Mouse (Mus musculus): ENCODE measurements at regions not wholly inside any gene's neighbourhood (a gene's known extent, or its start where the extent isn't known, plus 50 kb on each side); places are given as distances from the start of the nearest gene placed in this dataset.

DNA sequence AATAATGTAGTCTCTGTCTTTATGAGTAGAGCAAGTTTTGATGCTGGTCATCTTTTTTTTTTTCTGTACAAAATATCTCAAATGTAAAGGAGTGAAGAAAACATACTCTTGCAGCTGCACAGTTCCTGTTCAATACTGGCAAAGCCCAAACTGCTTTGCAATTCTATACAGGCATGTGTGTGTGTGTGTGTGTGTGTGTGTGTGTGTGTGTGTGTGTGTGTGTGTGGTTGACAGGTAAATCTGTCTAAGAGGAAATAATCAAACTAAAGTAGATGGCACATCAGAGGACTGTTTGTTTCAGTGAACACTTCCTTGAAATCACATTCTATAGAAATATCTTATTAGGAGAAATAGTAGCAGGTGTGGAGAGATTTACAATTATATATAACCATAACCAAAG lies 747.8 kb upstream of the Lrrc6 start:
- Histone ChIP-seq H3K4me1 (no peaks in the 10 kb centered on the region), H3K4me2 (no peak overlapping the region), H3K27me3 (replicated peaks) (no peaks in the 10 kb centered on the region), H3K9ac (no peak overlapping the region), H3K36me3 (no peaks in the 10 kb centered on the region), H3K27ac (no peak overlapping the region), H3K4me3 (no peak overlapping the region), H3K9me3 (replicated peaks) (no peaks in the 10 kb centered on the region)
- no peak for ATAC-seq

DNA sequence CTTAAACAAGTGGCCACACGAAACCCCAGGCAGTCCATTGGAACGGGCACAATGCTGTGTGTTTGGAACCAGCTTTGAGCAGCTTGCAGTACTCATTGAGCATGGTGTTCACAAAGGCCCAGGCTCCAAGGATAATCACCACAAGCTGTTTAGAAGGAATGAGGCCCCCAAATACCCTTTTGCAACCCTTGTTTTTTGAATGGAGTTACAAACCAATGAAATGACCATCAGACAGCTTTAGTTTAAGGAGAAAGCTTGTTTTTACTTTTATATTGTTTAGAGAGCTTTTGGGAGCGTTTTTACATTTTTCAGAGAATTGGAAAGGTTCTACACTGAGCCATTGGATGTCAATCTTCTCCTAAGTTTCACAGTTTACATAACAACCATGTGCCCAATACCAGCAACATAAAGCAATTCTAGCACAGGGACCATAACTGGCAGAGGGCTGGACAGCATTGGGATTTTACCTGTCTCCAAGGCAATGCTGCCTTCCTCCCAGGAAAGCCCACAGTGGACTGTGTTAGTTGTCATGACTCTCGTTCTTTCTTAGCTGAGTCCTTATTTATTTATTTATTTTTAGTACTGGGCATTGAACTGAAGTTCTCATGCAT lies 745.1 kb upstream of the Lrrc6 start:
- H3K9me3 ChIP-seq (replicated peaks) = no peaks in the 10 kb centered on the region
- no peaks in the 10 kb centered on the region for H3K36me3 ChIP-seq
- H3K27ac ChIP-seq = no peak overlapping the region
- H3K4me2 ChIP-seq = no peak overlapping the region
- no peak overlapping the region for H3K9ac ChIP-seq
- 55% methylated on average over 4 of the region's 4 CpGs for WGBS (ENCODE audit: insufficient replicate concordance)
- H3K27me3 ChIP-seq (replicated peaks) = no peaks in the 10 kb centered on the region
- no peak overlapping the region for H3K4me3 ChIP-seq
- no peaks in the 10 kb centered on the region for H3K4me1 ChIP-seq
- no peak for ATAC-seq

DNA sequence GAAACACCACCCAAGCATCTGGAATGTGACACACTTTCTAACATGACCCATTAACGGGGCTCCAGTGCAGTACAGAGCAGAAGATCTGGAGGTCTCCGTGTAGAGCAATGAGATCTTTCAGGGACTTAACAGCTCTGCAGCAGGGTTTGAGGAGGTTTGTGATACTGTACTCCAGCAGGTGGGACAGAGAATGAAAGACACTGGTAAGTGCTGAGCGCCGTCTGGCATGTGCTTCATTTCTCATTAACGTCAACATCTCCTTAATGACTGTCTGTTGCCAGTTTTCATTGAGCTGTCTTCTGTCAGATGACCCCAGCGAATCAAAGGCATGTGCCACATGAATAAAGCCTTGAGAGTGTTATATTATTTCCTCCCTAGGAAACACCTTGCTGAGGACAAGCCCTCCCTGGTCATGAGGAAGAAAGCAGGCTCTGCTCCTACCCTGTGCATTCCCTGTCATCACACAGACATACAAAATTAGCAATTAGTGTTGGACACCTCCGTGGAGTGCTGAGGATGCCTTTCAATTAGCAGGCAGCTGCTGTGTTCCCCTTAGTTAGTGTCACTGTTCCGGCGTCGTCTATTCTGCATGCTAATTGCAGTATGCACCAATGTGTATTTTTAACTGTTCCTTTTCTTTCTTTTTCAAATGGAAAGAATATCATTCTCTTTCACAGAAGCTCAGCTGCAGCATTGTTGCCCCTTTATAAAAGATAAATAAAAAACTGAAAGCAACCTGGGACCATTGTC lies 744.4 kb upstream of the Lrrc6 start:
- Histone ChIP-seq H3K9ac (no peak overlapping the region), H3K27me3 (replicated peaks) (no peaks in the 10 kb centered on the region), H3K4me1 (no peaks in the 10 kb centered on the region), H3K4me2 (no peak overlapping the region), H3K4me3 (no peak overlapping the region), H3K9me3 (replicated peaks) (no peaks in the 10 kb centered on the region), H3K27ac (no peak overlapping the region), H3K36me3 (no peaks in the 10 kb centered on the region)
- 63% methylated on average over 10 of the region's 10 CpGs for WGBS (ENCODE audit: insufficient replicate concordance)
- no peak for ATAC-seq

DNA sequence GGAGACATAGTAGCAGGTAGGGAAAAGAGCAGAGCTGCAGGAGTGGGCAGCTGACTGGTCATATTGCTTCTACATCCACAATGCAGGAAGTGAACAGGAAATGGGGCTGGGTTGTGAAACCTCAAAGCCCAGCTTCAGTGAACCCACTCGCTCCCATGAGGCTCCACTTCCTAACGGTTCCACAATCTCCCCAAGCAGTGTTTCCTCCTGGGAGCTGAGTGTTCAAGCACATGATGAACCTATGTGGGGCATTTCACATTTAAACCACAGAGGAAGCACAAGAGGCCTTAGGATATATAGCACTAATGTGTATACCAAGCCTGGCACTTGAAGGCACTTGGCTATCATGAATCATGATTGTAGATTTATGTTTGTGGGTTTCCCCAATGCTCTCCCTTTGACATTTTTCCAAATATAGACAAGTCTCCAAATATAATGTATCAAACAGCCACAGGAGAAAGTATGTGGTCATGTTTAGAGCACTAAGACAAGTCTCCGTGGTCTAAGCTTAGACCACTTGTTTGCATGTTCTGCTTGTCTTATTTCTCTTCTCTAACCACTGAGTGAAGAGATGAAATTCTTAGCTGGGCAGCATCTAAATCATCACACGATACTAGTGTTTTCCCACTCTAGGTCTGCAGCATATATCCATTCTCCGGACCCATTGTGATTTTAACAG lies 734.5 kb upstream of the Lrrc6 start:
- Histone ChIP-seq H3K9me3 (replicated peaks) (no peaks in the 10 kb centered on the region), H3K27ac (no peak overlapping the region), H3K4me3 (no peak overlapping the region), H3K4me2 (no peak overlapping the region), H3K9ac (no peak overlapping the region), H3K27me3 (replicated peaks) (no peaks in the 10 kb centered on the region), H3K4me1 (0 out of 2 replicates have a peak, but pooled peaks cover 8% of the 10 kb centered on the region), H3K36me3 (no peaks in the 10 kb centered on the region)
- WGBS (ENCODE audit: insufficient replicate concordance) = 29% methylated on average over 5 of the region's 5 CpGs
- peak; percentile 47; the same call in 1 of the 2 replicates for ATAC-seq

DNA sequence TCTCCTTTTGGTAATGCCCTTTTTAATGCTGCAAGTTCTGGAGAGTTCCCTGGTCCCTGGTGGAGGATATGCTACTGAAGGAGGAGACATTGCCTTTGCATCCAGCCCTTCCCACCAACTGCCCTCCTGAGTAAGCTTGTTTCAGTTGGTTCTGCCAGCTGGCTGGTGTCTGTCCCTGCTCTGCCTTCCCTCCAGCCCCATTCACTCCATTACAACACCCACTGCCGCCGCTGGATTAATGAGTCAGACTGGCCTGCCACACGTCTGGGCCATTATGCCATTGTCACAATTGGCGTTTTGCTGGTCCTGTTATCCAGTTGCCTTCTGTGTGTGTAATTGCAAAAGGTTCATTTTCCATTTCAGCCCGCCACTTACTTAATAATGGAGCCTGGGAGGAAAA lies 728.6 kb upstream of the Lrrc6 start:
- Histone ChIP-seq H3K9ac (no peak overlapping the region), H3K27ac (no peak overlapping the region), H3K4me3 (no peak overlapping the region), H3K36me3 (no peaks in the 10 kb centered on the region), H3K27me3 (replicated peaks) (no peaks in the 10 kb centered on the region), H3K4me2 (no peak overlapping the region), H3K4me1 (no peaks in the 10 kb centered on the region), H3K9me3 (replicated peaks) (no peaks in the 10 kb centered on the region)
- 64% methylated on average over 5 of the region's 5 CpGs for WGBS (ENCODE audit: insufficient replicate concordance)
- ATAC-seq = no peak

DNA sequence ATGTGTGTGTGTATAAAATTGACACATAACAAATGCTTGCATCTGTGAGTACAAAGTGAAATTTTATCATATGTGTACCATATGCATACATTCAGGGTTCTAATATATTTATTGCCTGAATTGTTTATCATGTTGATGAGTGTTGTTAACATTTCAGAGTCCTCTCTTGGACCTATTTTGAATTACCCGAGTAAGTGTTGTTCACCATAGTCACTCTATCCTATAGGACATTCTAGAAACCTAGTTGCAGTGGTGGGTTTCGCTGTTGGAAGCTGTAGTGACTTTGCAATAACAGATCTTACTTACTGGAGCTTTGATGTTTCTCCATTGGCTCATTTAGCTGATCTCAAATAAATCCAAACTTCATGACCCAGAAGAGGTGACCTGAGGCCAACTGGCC lies 727.9 kb upstream of the Lrrc6 start:
- Histone ChIP-seq H3K4me1 (no peaks in the 10 kb centered on the region), H3K4me3 (no peak overlapping the region), H3K27me3 (replicated peaks) (no peaks in the 10 kb centered on the region), H3K4me2 (no peak overlapping the region), H3K36me3 (no peaks in the 10 kb centered on the region), H3K9ac (no peak overlapping the region), H3K9me3 (replicated peaks) (no peaks in the 10 kb centered on the region), H3K27ac (no peak overlapping the region)
- ATAC-seq = no peak
- 75% methylated on average over 2 of the region's 2 CpGs for WGBS (ENCODE audit: insufficient replicate concordance)

DNA sequence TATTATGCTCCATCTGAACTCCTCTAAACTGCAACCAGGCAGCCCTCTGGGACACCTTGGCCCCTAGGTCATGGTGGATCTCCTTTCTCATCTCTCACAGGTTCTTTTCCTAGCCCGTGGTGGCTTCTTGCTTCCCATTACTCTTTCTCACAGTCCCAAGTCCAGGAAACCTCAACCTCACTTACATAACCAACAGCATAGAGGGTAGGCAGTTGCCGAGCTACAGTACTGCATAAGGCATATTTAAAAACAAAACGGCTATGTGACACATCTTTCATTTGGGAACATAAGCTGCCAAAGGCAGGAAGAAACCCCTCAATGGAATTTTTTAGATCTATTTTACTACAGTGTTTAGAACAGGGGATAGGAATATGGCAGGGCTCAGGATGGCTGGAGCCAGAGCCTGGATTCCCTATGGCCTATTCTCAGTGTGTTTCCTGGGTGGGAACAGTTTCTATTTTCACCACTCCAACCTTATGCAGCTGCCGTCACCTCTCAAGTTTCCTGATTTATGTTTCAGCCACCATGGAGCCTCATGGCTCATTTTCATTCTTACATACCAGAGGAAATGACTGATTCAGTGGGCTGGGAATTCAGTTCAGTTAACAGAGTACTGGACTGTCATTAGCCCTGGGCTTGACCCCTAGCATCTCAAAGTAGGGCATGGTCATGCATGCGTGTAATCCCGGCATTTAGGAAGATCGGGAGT lies 726.9 kb upstream of the Lrrc6 start:
- H3K4me3 ChIP-seq = no peak overlapping the region
- no peak overlapping the region for H3K4me2 ChIP-seq
- no peak overlapping the region for H3K9ac ChIP-seq
- H3K27me3 ChIP-seq (replicated peaks) = no peaks in the 10 kb centered on the region
- H3K9me3 ChIP-seq (replicated peaks) = no peaks in the 10 kb centered on the region
- H3K27ac ChIP-seq = no peak overlapping the region
- no peaks in the 10 kb centered on the region for H3K36me3 ChIP-seq
- ATAC-seq = no peak
- H3K4me1 ChIP-seq = no peaks in the 10 kb centered on the region
- WGBS (ENCODE audit: insufficient replicate concordance) = 66% methylated on average over 7 of the region's 7 CpGs

DNA sequence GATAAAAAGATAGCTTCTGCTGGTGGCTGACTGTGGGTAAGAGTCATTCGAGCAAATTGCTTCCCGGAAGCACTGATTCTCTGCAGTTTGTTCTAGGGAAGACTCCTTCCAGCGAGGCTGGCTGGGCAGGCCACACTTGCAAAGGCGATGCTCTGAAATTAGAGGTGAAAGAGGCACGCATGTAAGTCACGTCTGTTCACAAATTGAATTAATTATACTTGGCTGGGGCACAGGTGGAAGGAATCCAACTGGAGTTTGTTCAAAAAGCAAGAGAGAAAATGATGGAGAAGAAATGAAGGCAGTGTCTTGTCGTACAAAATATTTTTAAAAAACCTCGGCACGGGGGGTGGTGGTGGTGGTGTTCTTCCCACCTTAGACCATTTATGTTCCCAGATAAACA lies 726.2 kb upstream of the Lrrc6 start:
- WGBS (ENCODE audit: insufficient replicate concordance) = 69% methylated on average over 9 of the region's 9 CpGs
- H3K36me3 ChIP-seq = no peaks in the 10 kb centered on the region
- H3K9ac ChIP-seq = no peak overlapping the region
- H3K4me2 ChIP-seq = no peak overlapping the region
- no peaks in the 10 kb centered on the region for H3K9me3 ChIP-seq (replicated peaks)
- ATAC-seq = no peak
- no peak overlapping the region for H3K27ac ChIP-seq
- no peaks in the 10 kb centered on the region for H3K27me3 ChIP-seq (replicated peaks)
- no peaks in the 10 kb centered on the region for H3K4me1 ChIP-seq
- no peak overlapping the region for H3K4me3 ChIP-seq
